Mouse (Mus musculus) left cerebral cortex, postnatal 14 days (tissue): ENCODE data around the gene Cfi. TPM values are rescaled to one million over a fixed set of nuclear protein-coding genes. Genes with fewer than 3 reads are reported as not detected.

Experiments used
- DNase-seq, 2 experiments: peaks; one replicate each; pipeline ENCODE4 v3.0.0; 2021 to 2022; ENCODE audit warnings: low spot score in 2 of 2, mixed read lengths in 1 of 2
- intact Hi-C: fragments of 180-260 bp; cut with DNase I; formaldehyde crosslinking; loops from one replicate; pipeline ENCODE4 v1.15.1; 2025
- total RNA-seq, 2 experiments: library from RNA; stranded (reverse); gene quantifications; 2 replicates each; pipeline ENCODE4 v1.2.3; 2021

Gene Cfi
- total RNA-seq, 2 experiments from 2014 or later, result not detected

DNA sequence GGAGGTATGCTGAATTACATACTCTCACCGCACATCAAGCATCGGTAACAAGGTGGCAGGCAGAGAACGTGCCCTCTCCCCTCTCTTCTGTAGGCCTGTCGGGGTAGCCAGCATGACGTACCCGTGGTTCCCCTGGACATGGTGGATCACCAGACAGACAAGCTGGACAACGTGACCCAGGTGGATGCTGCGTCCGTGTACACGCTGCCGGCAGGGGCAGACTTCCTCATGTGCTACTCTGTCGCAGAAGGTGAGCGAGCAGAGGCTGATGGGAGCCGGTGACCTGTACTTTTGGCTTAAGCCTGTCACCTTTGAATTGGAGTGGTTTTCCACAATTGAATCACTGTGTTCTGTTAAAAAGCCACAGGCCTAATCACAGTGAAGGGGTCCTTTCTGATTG is 76.3 kb downstream of the Cfi start:
- intact Hi-C loops, result no loop called here
- no peak for DNase-seq

DNA sequence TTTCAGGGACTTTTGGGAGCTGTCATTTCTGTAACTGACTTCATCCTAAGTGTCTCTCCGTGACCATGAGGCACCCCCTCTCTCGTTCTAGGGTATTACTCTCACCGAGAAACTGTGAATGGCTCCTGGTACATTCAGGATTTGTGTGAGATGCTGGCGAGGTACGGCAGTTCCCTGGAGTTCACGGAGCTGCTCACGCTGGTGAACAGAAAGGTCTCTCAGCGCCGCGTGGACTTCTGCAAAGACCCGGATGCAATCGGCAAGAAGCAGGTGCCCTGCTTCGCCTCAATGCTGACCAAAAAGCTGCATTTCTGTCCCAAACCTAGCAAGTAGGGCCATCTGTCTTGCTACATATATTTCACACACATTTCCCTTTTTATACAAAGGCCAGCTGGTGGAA is 77.6 kb downstream of the Cfi start:
- intact Hi-C loops, result no loop called here

DNA sequence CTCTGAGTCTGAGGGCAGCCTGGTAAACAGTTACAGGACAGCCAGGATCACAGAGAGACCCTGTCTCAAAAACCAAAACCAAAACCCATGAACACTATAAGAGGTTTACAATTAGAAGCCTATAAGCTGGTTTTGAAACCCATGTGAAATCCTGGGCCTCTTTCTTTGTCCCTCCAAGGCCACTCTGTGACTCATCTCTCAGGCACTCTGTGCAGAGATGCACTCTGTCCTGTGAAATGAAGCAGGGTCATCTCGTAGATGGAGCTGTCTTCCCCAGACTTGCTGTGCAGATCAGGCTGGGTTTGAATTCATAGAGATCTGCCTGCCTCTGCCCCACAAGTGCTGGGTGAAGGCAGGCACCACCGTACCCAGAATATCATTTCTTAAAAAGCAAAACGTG is 81.7 kb downstream of the Cfi start:
- DNase-seq, result no peak
- intact Hi-C loops, result no loop called here

More for the DNA sequence above, 77.6 kb downstream of the Cfi start:
- no peak for DNase-seq

DNA sequence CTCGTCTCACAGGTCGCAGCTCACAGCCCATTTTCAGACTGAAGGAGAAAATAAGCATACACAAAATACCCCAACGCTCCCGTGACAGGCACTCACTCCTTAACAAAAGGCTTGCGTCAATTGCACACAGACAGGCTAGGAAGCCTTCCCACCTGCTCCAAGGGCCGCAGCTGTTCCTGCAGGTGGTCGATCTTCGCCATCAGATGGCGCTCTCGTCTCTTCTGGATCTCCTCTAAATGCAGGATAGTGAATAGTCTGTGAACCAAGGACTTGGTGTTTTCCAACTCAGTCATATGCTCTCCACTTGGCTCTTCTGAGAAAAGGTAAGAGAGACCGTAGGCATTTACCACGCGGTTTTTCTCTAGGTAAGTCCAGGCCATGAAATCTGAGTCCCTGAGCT is 82.8 kb downstream of the Cfi start:
- intact Hi-C loops, result loop anchor here (1.0 kb wide), 1 partner anchor 162 kb away; no protein-coding TSS in a partner anchor
- peak; percentile 85 for DNase-seq

- intact Hi-C loops, result no loop called here
- no peak for DNase-seq
Observed at GRCm38 (mm10) chr3:129923581-129923980, 87.9 kb downstream of the Cfi start.

Other genes starting within 250 kb of the Cfi start
- gene Egf, start 80.6 kb upstream of the Cfi start, total RNA-seq, result 1 to 10 TPM; 1.2 to 1.5 TPM
- not detected for gene Lrit3, start 31.9 kb upstream of the Cfi start, total RNA-seq
- gene Rrh, start 13.3 kb upstream of the Cfi start, total RNA-seq, result under 1 TPM; 0.30 to 0.64 TPM
- gene Gar1, start 4.5 kb upstream of the Cfi start, total RNA-seq, result 10 to 100 TPM; 41.1 to 48.8 TPM
- gene Pla2g12a, start 42.7 kb downstream of the Cfi start, total RNA-seq, result 10 to 100 TPM; 16.8 to 18.2 TPM
- 1 to 10 TPM; 5.9 to 8.9 TPM for gene Casp6, start 65.5 kb downstream of the Cfi start, total RNA-seq
- under 1 TPM; 0.62 to 0.93 TPM for gene Mcub, start 134.3 kb downstream of the Cfi start, total RNA-seq
- 10 to 100 TPM; 54.1 to 61.9 TPM for gene Sec24b, start 225.7 kb downstream of the Cfi start, total RNA-seq